Mouse (Mus musculus): ENCODE data around the gene Prkcz.

Prkcz gene

GRCm38 (mm10) chr4:155361303-155361791, at the start of gene Prkcz:
Gene Prkcz (minus strand): TSS chr4:155361361.
- peak; percentile 87 for DNase-seq

- DNase-seq = peak; percentile 94
These were observed 48.1 kb upstream of the Prkcz start, which contains the start of gene Cfap74 for GRCm38 (mm10) chr4:155409058-155409776. Gene Cfap74 (plus strand): TSS chr4:155409190.

GRCm38 (mm10) chr4:155408695-155409057, 47.5 kb upstream of the Prkcz start:
- DNase-seq = no peak

- DNase-seq = no peak
These were observed 41.3 kb upstream of the Prkcz start for GRCm38 (mm10) chr4:155402489-155402888.

GRCm38 (mm10) chr4:155401121-155401520, 40.0 kb upstream of the Prkcz start:
- no peak for DNase-seq

- peak; percentile 18 for DNase-seq
These were observed 37.0 kb upstream of the Prkcz start for GRCm38 (mm10) chr4:155398222-155398540.

GRCm38 (mm10) chr4:155397511-155398221, 36.5 kb upstream of the Prkcz start, which contains the start of gene Gabrd:
Gene Gabrd (minus strand): TSS chr4:155398112.
- peak; percentile 77 for DNase-seq

- no peak for DNase-seq
These were observed 35.6 kb upstream of the Prkcz start for GRCm38 (mm10) chr4:155396751-155397150.

GRCm38 (mm10) chr4:155395471-155395870, 34.3 kb upstream of the Prkcz start:
- no peak for DNase-seq

- DNase-seq = no peak
These were observed 26.0 kb upstream of the Prkcz start for GRCm38 (mm10) chr4:155387166-155387565.

- no peak for DNase-seq
These were observed 22.2 kb upstream of the Prkcz start for GRCm38 (mm10) chr4:155383326-155383725.

GRCm38 (mm10) chr4:155382752-155383151, 21.6 kb upstream of the Prkcz start:
- no peak for DNase-seq

- DNase-seq = no peak
These were observed 20.8 kb upstream of the Prkcz start for GRCm38 (mm10) chr4:155381974-155382373.

- DNase-seq = no peak
These were observed 10.9 kb upstream of the Prkcz start for GRCm38 (mm10) chr4:155371797-155372735.

GRCm38 (mm10) chr4:155370737-155371715, 9.9 kb upstream of the Prkcz start:
- no peak for DNase-seq

- peak; percentile 66 for DNase-seq
These were observed 7.5 kb upstream of the Prkcz start for GRCm38 (mm10) chr4:155368684-155369083.

GRCm38 (mm10) chr4:155367739-155368138, 6.6 kb upstream of the Prkcz start:
- no peak for DNase-seq

GRCm38 (mm10) chr4:155366784-155367183, 5.6 kb upstream of the Prkcz start:
- DNase-seq = no peak

- no peak for DNase-seq
These were observed 1.3 kb upstream of the Prkcz start for GRCm38 (mm10) chr4:155362443-155362842.

GRCm38 (mm10) chr4:155360856-155361255, 305 bp downstream of the Prkcz start:
- DNase-seq = peak; percentile 20

GRCm38 (mm10) chr4:155359560-155360464, 1.3 kb downstream of the Prkcz start:
- no peak for DNase-seq
